Mouse (Mus musculus): ENCODE data around the gene Anxa9. TPM values are rescaled to one million over a fixed set of nuclear protein-coding genes. Genes with fewer than 3 reads are reported as not detected.
A peak's percentile ranks its signal among the peaks of the same experiment; 100 is the strongest.

The Anxa9 gene
- polyA plus RNA-seq, 1 experiment from 2014 or later: 0.60 TPM

- H3K9me3 ChIP-seq (replicated peaks; ENCODE audit: control insufficient read depth, low read length): no peaks in the 10 kb centered on the region
- 89% methylated on average over 1 of the region's 1 CpGs for WGBS
- H3K4me2 ChIP-seq (ENCODE audit: low read depth, low read length): no peak overlapping the region
- peaks cover 59% of the 10 kb centered on the region for H3K36me3 ChIP-seq (ENCODE audit: control insufficient read depth, insufficient read depth)
- H3K4me3 ChIP-seq (ENCODE audit: low read length): no peak overlapping the region
- H3K27me3 ChIP-seq (ENCODE audit: control insufficient read depth, insufficient read depth, low read length): no peaks in the 10 kb centered on the region
- no peak for ATAC-seq (replicated peaks; ENCODE audit: extremely low read depth, insufficient read depth, low FRiP score)
- no peak overlapping the region for H3K27ac ChIP-seq (ENCODE audit: low read length)
- no peak overlapping the region for H3K9ac ChIP-seq (ENCODE audit: low read length)
- H3K4me1 ChIP-seq (ENCODE audit: control insufficient read depth, insufficient read depth, low read length): no peaks in the 10 kb centered on the region
Observed at GRCm38 (mm10) chr3:95328803-95329404, 21.9 kb upstream of the Anxa9 start.

DNA sequence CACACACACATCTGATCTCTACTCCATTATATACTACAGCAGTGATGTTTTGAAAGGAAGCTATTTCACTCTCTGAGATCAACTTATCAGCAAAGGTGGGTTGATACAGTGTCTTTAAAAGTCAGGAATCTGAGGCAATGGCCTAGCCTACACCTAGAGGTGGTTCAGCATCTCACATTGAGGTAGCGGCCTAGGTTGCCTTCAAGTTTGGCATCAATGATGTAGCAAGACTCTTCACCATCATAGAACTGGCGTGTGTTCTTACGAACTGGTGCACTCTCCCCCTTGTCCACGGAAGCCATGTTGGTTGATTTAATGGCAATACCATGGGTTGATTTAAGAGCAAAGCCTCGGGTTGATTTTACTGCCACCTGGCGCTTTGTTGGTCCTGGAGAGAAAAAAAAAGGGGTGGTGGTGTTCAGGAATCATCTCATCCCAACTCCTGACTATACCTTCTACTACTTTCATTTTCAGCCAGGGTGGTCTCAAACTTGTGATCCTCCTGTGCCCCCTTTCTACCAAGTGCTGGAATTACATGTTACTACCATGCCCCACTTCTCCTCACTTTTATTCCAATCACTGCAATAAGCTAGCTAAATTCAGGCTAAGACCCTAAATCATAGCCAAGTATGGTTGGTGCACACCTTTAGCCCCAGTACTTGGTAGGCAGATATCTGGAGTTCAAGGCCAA is 17.6 kb upstream of the Anxa9 start:
- Histone ChIP-seq H3K4me3 (ENCODE audit: low read length) (no peak overlapping the region), H3K27me3 (ENCODE audit: control insufficient read depth, insufficient read depth, low read length) (no peaks in the 10 kb centered on the region), H3K9me3 (replicated peaks; ENCODE audit: control insufficient read depth, low read length) (no peaks in the 10 kb centered on the region), H3K36me3 (ENCODE audit: control insufficient read depth, insufficient read depth) (peaks cover 81% of the 10 kb centered on the region), H3K27ac (ENCODE audit: low read length) (no peak overlapping the region), H3K9ac (ENCODE audit: low read length) (no peak overlapping the region), H3K4me2 (ENCODE audit: low read depth, low read length) (no peak overlapping the region), H3K4me1 (ENCODE audit: control insufficient read depth, insufficient read depth, low read length) (no peaks in the 10 kb centered on the region)
- ATAC-seq (replicated peaks; ENCODE audit: extremely low read depth, insufficient read depth, low FRiP score): no peak
- 93% methylated on average over 6 of the region's 6 CpGs for WGBS

GRCm38 (mm10) chr3:95323429-95323828 is 16.5 kb upstream of the Anxa9 start:
- no peak overlapping the region for H3K4me3 ChIP-seq (ENCODE audit: low read length)
- no peak overlapping the region for H3K4me2 ChIP-seq (ENCODE audit: low read depth, low read length)
- H3K9me3 ChIP-seq (replicated peaks; ENCODE audit: control insufficient read depth, low read length): no peaks in the 10 kb centered on the region
- H3K27me3 ChIP-seq (ENCODE audit: control insufficient read depth, insufficient read depth, low read length): no peaks in the 10 kb centered on the region
- H3K27ac ChIP-seq (ENCODE audit: low read length): no peak overlapping the region
- ATAC-seq (replicated peaks; ENCODE audit: extremely low read depth, insufficient read depth, low FRiP score): no peak
- 87% methylated on average over 3 of the region's 3 CpGs for WGBS
- no peak overlapping the region for H3K9ac ChIP-seq (ENCODE audit: low read length)
- peaks cover 10% of the 10 kb centered on the region for H3K4me1 ChIP-seq (ENCODE audit: control insufficient read depth, insufficient read depth, low read length)
- H3K36me3 ChIP-seq (ENCODE audit: control insufficient read depth, insufficient read depth): peaks cover 75% of the 10 kb centered on the region

DNA sequence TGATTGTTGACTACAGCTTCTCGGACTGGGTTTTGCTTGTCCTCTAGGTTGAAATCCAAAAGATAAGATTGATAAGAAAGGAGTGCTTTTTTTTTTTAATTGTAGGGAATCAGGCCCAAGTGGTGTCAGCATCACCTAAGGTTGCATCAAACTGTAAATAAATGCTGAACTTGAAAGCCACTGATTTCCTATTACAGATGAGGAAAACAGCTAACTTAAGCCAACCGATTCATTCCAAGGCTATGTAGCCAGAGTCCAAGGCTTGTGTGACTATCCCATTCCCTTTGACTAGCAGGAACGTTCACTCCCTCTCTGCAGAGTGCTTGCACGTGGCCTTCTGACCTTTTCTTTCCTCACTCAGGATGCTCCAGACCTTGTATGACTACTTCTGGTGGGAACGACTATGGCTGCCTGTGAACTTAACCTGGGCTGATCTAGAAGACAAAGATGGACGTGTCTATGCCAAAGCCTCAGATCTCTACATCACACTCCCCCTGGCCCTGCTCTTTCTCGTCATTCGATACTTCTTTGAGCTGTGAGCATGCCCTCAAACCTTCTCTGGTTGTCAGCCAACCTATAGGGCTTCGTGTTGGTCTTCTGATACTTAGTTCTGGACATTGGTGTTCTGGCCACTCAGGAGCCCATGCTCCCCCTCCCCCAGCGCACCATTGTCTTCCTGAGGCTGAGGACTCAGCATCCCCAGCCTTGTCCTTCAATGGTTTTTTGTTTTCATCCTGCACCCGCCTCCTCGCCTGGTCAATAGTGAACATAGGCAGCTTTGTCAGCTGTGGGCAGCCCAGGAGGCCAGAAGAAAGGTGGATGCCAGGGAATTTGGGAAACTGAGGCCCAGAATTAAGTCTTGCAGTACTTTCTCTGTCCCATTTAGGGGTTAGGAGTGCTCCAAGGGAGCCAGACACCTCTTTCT is 13.0 kb upstream of the Anxa9 start:
- H3K4me2 ChIP-seq (ENCODE audit: low read depth, low read length): no peak overlapping the region
- no peak overlapping the region for H3K27ac ChIP-seq (ENCODE audit: low read length)
- peaks cover 30% of the 10 kb centered on the region for H3K4me1 ChIP-seq (ENCODE audit: control insufficient read depth, insufficient read depth, low read length)
- peaks cover 49% of the 10 kb centered on the region for H3K36me3 ChIP-seq (ENCODE audit: control insufficient read depth, insufficient read depth)
- no peaks in the 10 kb centered on the region for H3K9me3 ChIP-seq (replicated peaks; ENCODE audit: control insufficient read depth, low read length)
- no peak for ATAC-seq (replicated peaks; ENCODE audit: extremely low read depth, insufficient read depth, low FRiP score)
- no peaks in the 10 kb centered on the region for H3K27me3 ChIP-seq (ENCODE audit: control insufficient read depth, insufficient read depth, low read length)
- 65% methylated on average over 12 of the region's 12 CpGs for WGBS
- no peak overlapping the region for H3K9ac ChIP-seq (ENCODE audit: low read length)
- no peak overlapping the region for H3K4me3 ChIP-seq (ENCODE audit: low read length)

DNA sequence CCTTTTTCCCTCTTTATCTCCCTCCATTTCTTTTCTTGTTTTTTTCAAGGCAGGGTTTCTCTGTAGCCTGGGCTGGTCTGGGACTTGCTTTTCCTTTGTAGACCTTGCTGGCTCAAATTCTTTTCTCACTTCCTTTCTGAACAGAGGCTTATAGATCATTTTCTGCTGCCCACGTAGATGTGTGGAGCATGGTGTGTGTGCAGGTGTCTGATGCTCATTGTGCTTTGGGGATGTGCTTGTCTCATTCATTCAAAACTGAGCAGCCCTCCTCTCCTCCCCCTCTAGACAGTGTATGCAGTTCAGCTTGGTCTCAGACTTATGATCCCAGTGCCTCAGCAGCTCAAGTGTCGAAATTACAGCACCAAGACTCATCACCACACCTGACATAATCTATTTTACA is 12.1 kb upstream of the Anxa9 start:
- no peaks in the 10 kb centered on the region for H3K9me3 ChIP-seq (replicated peaks; ENCODE audit: control insufficient read depth, low read length)
- 36% methylated on average over 2 of the region's 2 CpGs for WGBS
- peak overlapping the region; percentile 49 for H3K9ac ChIP-seq (ENCODE audit: low read length)
- peaks cover 35% of the 10 kb centered on the region for H3K4me1 ChIP-seq (ENCODE audit: control insufficient read depth, insufficient read depth, low read length)
- H3K27me3 ChIP-seq (ENCODE audit: control insufficient read depth, insufficient read depth, low read length): no peaks in the 10 kb centered on the region
- H3K27ac ChIP-seq (ENCODE audit: low read length): peak overlapping the region; percentile 76
- no peak for ATAC-seq (replicated peaks; ENCODE audit: extremely low read depth, insufficient read depth, low FRiP score)
- H3K4me2 ChIP-seq (ENCODE audit: low read depth, low read length): no peak overlapping the region
- no peak overlapping the region for H3K4me3 ChIP-seq (ENCODE audit: low read length)
- H3K36me3 ChIP-seq (ENCODE audit: control insufficient read depth, insufficient read depth): peaks cover 42% of the 10 kb centered on the region

- 24% methylated on average over 6 of the region's 6 CpGs for WGBS
- H3K27me3 ChIP-seq (ENCODE audit: control insufficient read depth, insufficient read depth, low read length): no peaks in the 10 kb centered on the region
- 0 out of 2 replicates have a peak overlapping the region, but pooled peaks have one; percentile 10 for H3K4me3 ChIP-seq (ENCODE audit: low read length)
- peak overlapping the region; percentile 49 for H3K9ac ChIP-seq (ENCODE audit: low read length)
- no peaks in the 10 kb centered on the region for H3K9me3 ChIP-seq (replicated peaks; ENCODE audit: control insufficient read depth, low read length)
- H3K4me2 ChIP-seq (ENCODE audit: low read depth, low read length): peak overlapping the region; percentile 30; the same call in 1 of the 2 replicates
- H3K27ac ChIP-seq (ENCODE audit: low read length): peak overlapping the region; percentile 76
- peaks cover 36% of the 10 kb centered on the region for H3K36me3 ChIP-seq (ENCODE audit: control insufficient read depth, insufficient read depth)
- H3K4me1 ChIP-seq (ENCODE audit: control insufficient read depth, insufficient read depth, low read length): peaks cover 35% of the 10 kb centered on the region
- no peak for ATAC-seq (replicated peaks; ENCODE audit: extremely low read depth, insufficient read depth, low FRiP score)
Observed at GRCm38 (mm10) chr3:95318548-95318947, 11.6 kb upstream of the Anxa9 start.

DNA sequence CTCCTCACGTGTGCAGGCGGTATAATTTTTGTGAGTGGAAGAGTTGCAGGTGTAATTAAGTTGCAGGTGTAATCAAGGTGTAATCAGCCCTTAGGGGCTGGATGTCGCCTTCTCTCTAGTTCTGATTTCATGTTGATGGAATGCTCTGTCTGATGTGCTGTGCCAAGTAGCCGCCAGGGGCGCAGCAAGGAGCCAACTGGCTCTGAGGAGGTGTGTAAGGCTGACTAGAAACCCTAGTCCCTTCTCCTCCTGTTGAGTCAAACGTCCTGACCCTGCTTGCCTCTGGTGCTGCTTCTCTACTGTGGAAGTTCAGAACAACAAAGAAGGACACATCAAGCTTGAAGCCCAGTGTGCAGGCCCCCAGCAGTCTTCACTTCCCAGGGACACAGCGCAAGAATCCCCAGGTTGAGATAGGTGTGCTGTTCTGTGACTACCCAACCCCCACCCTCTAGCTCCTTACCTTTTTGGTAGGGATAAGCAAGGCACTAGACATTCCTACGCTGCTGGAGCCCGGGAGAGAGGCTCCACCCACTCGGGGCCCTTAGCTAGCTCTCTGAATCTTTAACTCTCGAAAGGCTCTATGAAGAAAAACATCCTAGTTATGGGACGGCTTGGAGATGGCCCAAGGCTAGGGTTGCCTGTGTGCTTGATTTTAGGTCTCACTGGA is 10.6 kb upstream of the Anxa9 start:
- Histone ChIP-seq H3K27me3 (ENCODE audit: control insufficient read depth, insufficient read depth, low read length) (no peaks in the 10 kb centered on the region), H3K27ac (ENCODE audit: low read length) (peak overlapping the region; percentile 76), H3K36me3 (ENCODE audit: control insufficient read depth, insufficient read depth) (peaks cover 29% of the 10 kb centered on the region), H3K4me3 (ENCODE audit: low read length) (peak overlapping the region; percentile 3), H3K4me2 (ENCODE audit: low read depth, low read length) (peak overlapping the region; percentile 54), H3K4me1 (ENCODE audit: control insufficient read depth, insufficient read depth, low read length) (peaks cover 36% of the 10 kb centered on the region), H3K9ac (ENCODE audit: low read length) (peak overlapping the region; percentile 15), H3K9me3 (replicated peaks; ENCODE audit: control insufficient read depth, low read length) (no peaks in the 10 kb centered on the region)
- 16% methylated on average over 12 of the region's 12 CpGs for WGBS
- ATAC-seq (replicated peaks; ENCODE audit: extremely low read depth, insufficient read depth, low FRiP score): no peak

GRCm38 (mm10) chr3:95315844-95316550 is 9.0 kb upstream of the Anxa9 start:
- WGBS: 6% methylated on average over 9 of the region's 9 CpGs
- Histone ChIP-seq H3K4me3 (ENCODE audit: low read length) (peak overlapping the region; percentile 93), H3K9me3 (replicated peaks; ENCODE audit: control insufficient read depth, low read length) (no peaks in the 10 kb centered on the region), H3K27me3 (ENCODE audit: control insufficient read depth, insufficient read depth, low read length) (no peaks in the 10 kb centered on the region), H3K27ac (ENCODE audit: low read length) (peak overlapping the region; percentile 96), H3K4me1 (ENCODE audit: control insufficient read depth, insufficient read depth, low read length) (peaks cover 38% of the 10 kb centered on the region), H3K36me3 (ENCODE audit: control insufficient read depth, insufficient read depth) (peaks cover 13% of the 10 kb centered on the region), H3K9ac (ENCODE audit: low read length) (peak overlapping the region; percentile 99), H3K4me2 (ENCODE audit: low read depth, low read length) (peak overlapping the region; percentile 94)
- ATAC-seq (replicated peaks; ENCODE audit: extremely low read depth, insufficient read depth, low FRiP score): no peak
